ENCODE assay signal across 8 mouse cellular contexts in genomic region chr15:100613584-100613983, GRCm38 (mm10). TPM values are rescaled to one million over a fixed set of nuclear protein-coding genes. Genes with fewer than 3 reads are reported as not detected.
DNase-seq lines count a peak whose midpoint lies in the region; ATAC-seq lines count a peak whose summit lies in the region.

No protein-coding gene starts in this region.

- peaks cover 11% of the 10 kb centered on the region for H3K36me3 ChIP-seq in hindbrain, embryonic 15.5 days

- H3K4me2 ChIP-seq in hindbrain, embryonic 15.5 days, result peak overlapping the region; percentile 81

- H3K9ac ChIP-seq in hindbrain, embryonic 15.5 days, result no peak overlapping the region

- H3K4me1 ChIP-seq in hindbrain, embryonic 15.5 days (replicated peaks), result peaks cover 27% of the 10 kb centered on the region

- DNase-seq in ZHBTc4 (ENCODE audit: low read depth, low spot score), result peak; percentile 92
- DNase-seq in cerebellum, postnatal 25 days, result peak; percentile 90
- DNase-seq in gastrocnemius, adult 18-20 months (ENCODE audit: low spot score), result peak; percentile 80
- peak; percentile 69 to 82 for DNase-seq in left cerebral cortex, postnatal 10 days (ENCODE audit: extremely low spot score in 1 of 2, low spot score in 2 of 2)
- peak; percentile 80 to 83 for DNase-seq in right cerebral cortex, postnatal 10 days (ENCODE audit: low spot score in 2 of 2)
- peak; percentile 57 to 75 for DNase-seq in urinary bladder, postnatal 36 days (ENCODE audit: low spot score in 2 of 2)

- no peak for ATAC-seq in hindbrain, embryonic 15.5 days (ENCODE audit: low FRiP score, low read depth)
- ATAC-seq in megakaryocyte progenitor cell, adult 5-6 weeks (replicated peaks; ENCODE audit: poor library complexity), result peak; percentile 45

- no peaks in the 10 kb centered on the region for H3K27me3 ChIP-seq in hindbrain, embryonic 15.5 days

- H3K9me3 ChIP-seq in hindbrain, embryonic 15.5 days, result no peaks in the 10 kb centered on the region

- H3K4me3 ChIP-seq in hindbrain, embryonic 15.5 days, result peak overlapping the region; percentile 13

- intact Hi-C loops in left cerebral cortex, postnatal 10 days (cut with DNase I), result loop anchor here (5.0 kb wide), 1 partner anchor 61 kb away; the partner anchor contains the start of gene Tfcp2

- WGBS in hindbrain, embryonic 15.5 days, result 9% methylated on average over 16 of the region's 16 CpGs

- H3K27ac ChIP-seq in hindbrain, embryonic 15.5 days (replicated peaks), result no peak overlapping the region

RNA-seq across cellular contexts. Expression of gene Dazap2, which starts 1.6 kb away (rescaled TPM):
- 10 to 100 TPM; 71.6 to 73.4 TPM for total RNA-seq in gastrocnemius, adult 18-20 months (2021)
- polyA plus RNA-seq in hindbrain, embryonic 15.5 days (2015; fragmentation: Nextera tagmentation; extraction: Ambion mirVana), result 125 and 130 TPM in 2 replicates
- 10 to 100 TPM; 75.3 to 76.8 TPM for total RNA-seq in left cerebral cortex, postnatal 10 days (2021)
- total RNA-seq in megakaryocyte progenitor cell, adult 5-6 weeks (2015), result 334 and 357 TPM in 2 replicates
- 136 and 150 TPM in 2 replicates for total RNA-seq in megakaryocyte progenitor cell, adult 5-6 weeks (2017)

RNA-seq across cellular contexts. Expression of gene Pou6f1, which starts 13.8 kb away (rescaled TPM):
- 10 to 100 TPM; 13.8 to 17.7 TPM for total RNA-seq in gastrocnemius, adult 18-20 months (2021)
- polyA plus RNA-seq in hindbrain, embryonic 15.5 days (2015; fragmentation: Nextera tagmentation; extraction: Ambion mirVana), result 35.0 and 38.1 TPM in 2 replicates
- 100 to 1,000 TPM; 102 to 120 TPM for total RNA-seq in left cerebral cortex, postnatal 10 days (2021)
- total RNA-seq in megakaryocyte progenitor cell, adult 5-6 weeks (2015), result 0.02 and 0.49 TPM in 2 replicates
- total RNA-seq in megakaryocyte progenitor cell, adult 5-6 weeks (2017), result 0.78 TPM in 1 of 2 replicates, not detected in the other

RNA-seq across cellular contexts. Expression of gene Smagp, which starts 23.2 kb away (rescaled TPM):
- total RNA-seq in gastrocnemius, adult 18-20 months (2021), result 1 to 10 TPM; 2.4 to 4.6 TPM
- 4.0 and 5.0 TPM in 2 replicates for polyA plus RNA-seq in hindbrain, embryonic 15.5 days (2015; fragmentation: Nextera tagmentation; extraction: Ambion mirVana)
- 1 to 10 TPM; 2.4 to 2.6 TPM for total RNA-seq in left cerebral cortex, postnatal 10 days (2021)
- total RNA-seq in megakaryocyte progenitor cell, adult 5-6 weeks (2015), result 0.64 and 1.1 TPM in 2 replicates
- total RNA-seq in megakaryocyte progenitor cell, adult 5-6 weeks (2017), result 0.71 TPM in 1 of 2 replicates, not detected in the other

RNA-seq across cellular contexts. Expression of gene Bin2, which starts 55.8 kb away (rescaled TPM):
- total RNA-seq in gastrocnemius, adult 18-20 months (2021), result under 1 TPM; 0.37 to 0.50 TPM
- polyA plus RNA-seq in hindbrain, embryonic 15.5 days (2015; fragmentation: Nextera tagmentation; extraction: Ambion mirVana), result 1.6 and 2.2 TPM in 2 replicates
- 1 to 10 TPM; 5.1 to 5.6 TPM for total RNA-seq in left cerebral cortex, postnatal 10 days (2021)
- total RNA-seq in megakaryocyte progenitor cell, adult 5-6 weeks (2015), result 129 and 133 TPM in 2 replicates
- 98.9 and 105 TPM in 2 replicates for total RNA-seq in megakaryocyte progenitor cell, adult 5-6 weeks (2017)

Comparison
In these comparisons a context has a peak if more than half of its experiments do, and no peak if none do; other contexts are left out.
1. RNA of gene Pou6f1, which starts 13.8 kb away (total RNA-seq): 102 to 120 TPM in left cerebral cortex, postnatal 10 days and 13.8 to 17.7 TPM in gastrocnemius, adult 18-20 months; 0.02 to 0.78 TPM in megakaryocyte progenitor cell, adult 5-6 weeks; every median in the first group is over 4 times any median in the second.
2. Peak in every context shown above with its lines, with median percentiles within 50 percentile points of each other: DNase-seq.